Mouse (Mus musculus) bone marrow macrophage, adult 2 months (primary cell): ENCODE data around the gene Fam131b.

Experiments used
- CTCF ChIP-seq: IDR thresholded peaks from 2 replicates; pipeline ENCODE4 v1.5.1; 2012; ENCODE audit warnings: low read depth, mild to moderate bottlenecking, low read length, moderate library complexity
- POLR2A ChIP-seq: IDR thresholded peaks from 2 replicates; pipeline ENCODE4 v1.6.1; 2012; ENCODE audit warnings: mild to moderate bottlenecking, low read depth, low read length, borderline replicate concordance

- no peak for TF ChIP-seq POLR2A
- no peak for TF ChIP-seq CTCF
Measured at GRCm38 (mm10) chr6:42365215-42365614, 40.8 kb upstream of the Fam131b start.
